In the genomic region with DNA sequence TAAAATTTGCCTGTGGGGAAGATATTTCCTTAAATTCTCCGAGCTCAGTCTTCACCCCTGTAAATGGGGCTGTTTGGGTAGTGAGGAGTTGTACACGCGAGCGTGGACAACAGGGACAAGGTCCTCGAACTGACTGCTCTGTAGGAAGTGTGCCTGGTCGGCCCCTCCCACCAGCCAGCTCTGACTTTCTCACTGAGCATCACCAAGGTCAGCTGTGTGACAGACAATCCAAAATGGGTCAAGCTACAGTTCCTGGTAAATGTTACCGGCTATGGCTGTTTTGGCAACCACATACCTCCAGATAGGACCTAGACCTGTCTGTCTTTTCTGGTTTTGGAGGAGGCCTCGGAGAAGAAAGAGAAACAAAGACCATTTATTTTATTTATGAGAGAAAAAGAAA, we compare ENCODE assay signal across 26 mouse cellular contexts. TPM values are rescaled to one million over a fixed set of nuclear protein-coding genes. Genes with fewer than 3 reads are reported as not detected.
DNase-seq lines count a peak whose midpoint lies in the region; ATAC-seq lines count a peak whose summit lies in the region.
"Had no signal": no experiment of that assay in that cellular context is flagged by ENCODE, and none has a peak within 500 bp of the region (broad histone marks: within the 10 kb centered on the region; RNA-seq: fewer than 3 reads in every experiment).

No protein-coding gene starts in this region.

- no peak for ATAC-seq in hindbrain, embryonic 16.5 days
- ATAC-seq in hindbrain, embryonic 11.5 days (ENCODE audit: low FRiP score) = no peak
- ATAC-seq: activated CD4-positive, CD25-positive, alpha-beta regulatory T cell, adult 4 months; forebrain, embryonic 15.5 days; intestine, embryonic 15.5 days had no signal

- H3K4me1 ChIP-seq in hindbrain, embryonic 16.5 days (ENCODE audit: control insufficient read depth, insufficient read depth, low read depth, low read length) = peaks cover 5% of the 10 kb centered on the region; the same call in 1 of the 2 replicates
- no peaks in the 10 kb centered on the region for H3K4me1 ChIP-seq in hindbrain, embryonic 11.5 days (replicated peaks; ENCODE audit: control insufficient read depth, insufficient read depth, low read length)
- H3K4me1 ChIP-seq: heart, embryonic 13.5 days; intestine, embryonic 15.5 days had no signal

- 89% methylated on average over 8 of the region's 8 CpGs for WGBS in hindbrain, embryonic 16.5 days
- 93% methylated on average over 8 of the region's 8 CpGs for WGBS in hindbrain, embryonic 11.5 days

- 0 out of 2 replicates have a peak overlapping the region, but pooled peaks have one; percentile 29 for H3K27ac ChIP-seq in hindbrain, embryonic 16.5 days (ENCODE audit: low read depth, low read length)
- no peak overlapping the region for H3K27ac ChIP-seq in hindbrain, embryonic 11.5 days (ENCODE audit: low read depth, low read length)
- H3K27ac ChIP-seq: embryonic facial prominence, embryonic 10.5 days; embryonic facial prominence, embryonic 13.5 days; forebrain, embryonic 12.5 days; forebrain, embryonic 15.5 days; heart, adult 2 months; heart, embryonic 10.5 days; heart, embryonic 13.5 days; hindbrain, embryonic 14.5 days; intestine, embryonic 15.5 days had no signal

- DNase-seq in adrenal gland, adult (ENCODE audit: inconsistent age in 2 of 2, low spot score in 1 of 2) = peak; percentile 62 to 75
- no peak for DNase-seq in adrenal gland, adult 8-10 months
- DNase-seq in adrenal gland, postnatal 25 days = peak; percentile 13
- no peak for DNase-seq in adrenal gland, adult 18-20 months (ENCODE audit: low spot score in 2 of 2)
- no peak for DNase-seq in hindbrain, embryonic 11.5 days (ENCODE audit: low spot score)
- DNase-seq in adrenal gland, postnatal 36 days = peak; percentile 44 to 71
- DNase-seq: cerebellum, adult 11-12 months; cerebellum, adult 8-10 months; cerebellum, postnatal 10 days; cerebellum, postnatal 36 days; embryo, embryonic 11 days; gastrocnemius, postnatal 25 days; heart, adult 2 months; kidney, adult 18-20 months had no signal

- H3K9ac ChIP-seq in hindbrain, embryonic 16.5 days (ENCODE audit: low read depth, low read length) = no peak overlapping the region
- H3K9ac ChIP-seq in hindbrain, embryonic 11.5 days (ENCODE audit: low read depth, low read length) = no peak overlapping the region
- H3K9ac ChIP-seq: embryonic facial prominence, embryonic 13.5 days; forebrain, embryonic 12.5 days; forebrain, embryonic 15.5 days; heart, embryonic 13.5 days; hindbrain, embryonic 14.5 days; intestine, embryonic 15.5 days had no signal

- no peaks in the 10 kb centered on the region for H3K36me3 ChIP-seq in hindbrain, embryonic 16.5 days (ENCODE audit: control insufficient read depth, insufficient read depth, low read length)
- H3K36me3 ChIP-seq in hindbrain, embryonic 11.5 days (ENCODE audit: control insufficient read depth, insufficient read depth, low read length) = no peaks in the 10 kb centered on the region
- H3K36me3 ChIP-seq: embryonic facial prominence, embryonic 10.5 days; embryonic facial prominence, embryonic 13.5 days; forebrain, embryonic 12.5 days; forebrain, embryonic 15.5 days; heart, embryonic 10.5 days; heart, embryonic 13.5 days; intestine, embryonic 15.5 days had no signal

- no peak overlapping the region for H3K4me3 ChIP-seq in hindbrain, embryonic 16.5 days (ENCODE audit: low read length)
- H3K4me3 ChIP-seq in hindbrain, embryonic 11.5 days (ENCODE audit: low read depth, low read length) = no peak overlapping the region
- H3K4me3 ChIP-seq: embryonic facial prominence, embryonic 10.5 days; embryonic facial prominence, embryonic 13.5 days; erythroblast, embryonic 14.5 days; forebrain, embryonic 12.5 days; forebrain, embryonic 15.5 days; heart, adult 2 months; heart, embryonic 10.5 days; heart, embryonic 13.5 days; intestine, embryonic 15.5 days had no signal

- no peak overlapping the region for H3K4me2 ChIP-seq in hindbrain, embryonic 16.5 days (ENCODE audit: low read length)
- H3K4me2 ChIP-seq in hindbrain, embryonic 11.5 days (replicated peaks; ENCODE audit: low read depth, low read length) = no peak overlapping the region
- H3K4me2 ChIP-seq: embryonic facial prominence, embryonic 13.5 days; forebrain, embryonic 12.5 days; forebrain, embryonic 15.5 days; heart, embryonic 13.5 days; hindbrain, embryonic 14.5 days; intestine, embryonic 15.5 days had no signal

- no peaks in the 10 kb centered on the region for H3K27me3 ChIP-seq in hindbrain, embryonic 16.5 days (replicated peaks; ENCODE audit: control insufficient read depth, insufficient read depth, low read length)
- no peaks in the 10 kb centered on the region for H3K27me3 ChIP-seq in hindbrain, embryonic 11.5 days (ENCODE audit: control insufficient read depth, insufficient read depth, low read length)
- H3K27me3 ChIP-seq: forebrain, embryonic 15.5 days; intestine, embryonic 15.5 days had no signal

- H3K9me3 ChIP-seq in hindbrain, embryonic 16.5 days (ENCODE audit: control insufficient read depth, low read length) = no peaks in the 10 kb centered on the region
- no peaks in the 10 kb centered on the region for H3K9me3 ChIP-seq in hindbrain, embryonic 11.5 days (ENCODE audit: control insufficient read depth, low read length)
- H3K9me3 ChIP-seq: embryonic facial prominence, embryonic 10.5 days; embryonic facial prominence, embryonic 13.5 days; forebrain, embryonic 12.5 days; forebrain, embryonic 15.5 days; heart, embryonic 10.5 days; heart, embryonic 13.5 days; intestine, embryonic 15.5 days had no signal

RNA-seq across cellular contexts. Expression of a gene that starts 6.0 kb away (rescaled TPM):
- 10 to 100 TPM in 1 of 4 experiments, 1 to 10 TPM in 3; 4.5 to 19.9 (median 7.5) TPM for total RNA-seq in adrenal gland, adult 8-10 months (2022)
- 10.8 and 11.9 TPM in 2 replicates for total RNA-seq in adrenal gland, postnatal 25 days (2021)
- 10 to 100 TPM in 1 of 2 experiments, 1 to 10 TPM in 1; 7.7 to 27.3 TPM for total RNA-seq in adrenal gland, adult 18-20 months (2021)
- polyA plus RNA-seq in hindbrain, embryonic 16.5 days (2015; fragmentation: Nextera tagmentation; extraction: Ambion mirVana) = 0.68 and 0.76 TPM in 2 replicates
- polyA plus RNA-seq in hindbrain, embryonic 11.5 days (2014; fragmentation: Nextera tagmentation; extraction: Ambion mirVana) = 0.29 and 0.46 TPM in 2 replicates
- total RNA-seq in adrenal gland, postnatal 36 days (2021) = 10 to 100 TPM; 12.5 to 16.8 TPM
- total RNA-seq: hematopoietic stem cell, adult 5-6 weeks had no signal
- polyA plus RNA-seq: activated CD4-positive, CD25-positive, alpha-beta regulatory T cell, adult 4 months; erythroblast, embryonic 14.5 days had no signal

Comparison
In these comparisons a context has a peak if more than half of its experiments do, and no peak if none do; other contexts are left out.
1. DNase-seq: peak in adrenal gland, adult (2 of 2), adrenal gland, postnatal 25 days (single experiment) and adrenal gland, postnatal 36 days (2 of 2); none in adrenal gland, adult 8-10 months (single experiment), adrenal gland, adult 18-20 months (0 of 2) and hindbrain, embryonic 11.5 days (single experiment).